Comparison of ENCODE assay signal across 9 mouse cellular contexts in the genomic region with DNA sequence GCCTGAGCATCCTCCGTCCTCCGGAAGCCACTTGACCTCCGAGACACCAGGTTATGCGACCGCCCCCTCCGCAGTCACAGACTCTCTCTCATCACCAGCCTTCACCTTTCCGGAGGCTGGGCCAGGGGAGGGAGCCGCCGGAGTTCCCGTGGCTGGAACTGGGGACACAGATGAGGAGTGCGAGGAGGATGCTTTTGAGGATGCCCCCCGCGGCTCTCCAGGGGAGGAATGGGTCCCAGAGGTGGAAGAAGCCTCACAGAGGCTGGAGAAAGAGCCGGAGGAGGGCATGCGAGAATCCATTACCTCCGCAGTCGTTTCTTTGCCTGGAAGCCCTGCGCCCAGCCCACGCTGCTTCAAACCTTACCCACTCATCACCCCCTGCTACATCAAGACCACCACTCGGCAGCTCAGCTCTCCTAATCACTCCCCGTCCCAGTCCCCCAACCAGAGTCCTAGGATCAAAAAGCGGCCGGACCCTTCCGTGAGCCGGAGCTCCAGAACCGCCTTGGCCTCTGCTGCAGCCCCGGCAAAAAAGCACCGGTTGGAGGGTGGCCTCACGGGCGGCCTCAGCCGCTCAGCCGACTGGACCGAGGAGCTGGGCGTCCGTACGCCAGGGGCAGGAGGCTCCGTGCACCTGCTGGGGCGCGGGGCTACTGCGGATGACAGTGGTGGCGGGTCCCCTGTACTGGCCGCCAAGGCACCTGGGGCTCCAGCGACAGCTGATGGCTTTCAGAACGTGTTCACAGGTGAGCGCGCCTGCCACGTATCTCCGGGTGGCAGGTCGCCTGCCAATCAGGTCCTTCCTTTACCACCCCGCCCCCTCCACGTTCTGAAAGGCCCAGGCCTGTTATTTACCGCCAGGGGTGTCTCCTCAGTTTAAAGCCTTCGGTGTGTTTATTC. TPM values are rescaled to one million over a fixed set of nuclear protein-coding genes. Genes with fewer than 3 reads are reported as not detected.
DNase-seq lines count a peak whose midpoint lies in the region; ATAC-seq and TF ChIP-seq lines count a peak whose summit lies in the region.
"Had no signal": no experiment of that assay in that cellular context is flagged by ENCODE, and none has a peak within 500 bp of the region (broad histone marks: within the 10 kb centered on the region; RNA-seq: fewer than 3 reads in every experiment).

No protein-coding gene starts in this region.

- no peaks in the 10 kb centered on the region for H3K9me3 ChIP-seq in forebrain, embryonic 13.5 days (replicated peaks)
- H3K9me3 ChIP-seq in intestine, embryonic 15.5 days, result no peaks in the 10 kb centered on the region
- no peaks in the 10 kb centered on the region for H3K9me3 ChIP-seq in limb, embryonic 12.5 days
- H3K9me3 ChIP-seq in neural tube, embryonic 12.5 days, result no peaks in the 10 kb centered on the region

- no peak overlapping the region; the same call in 1 of the 2 replicates for H3K4me3 ChIP-seq in heart, adult 2 months
- peak overlapping the region; percentile 81 for H3K4me3 ChIP-seq in forebrain, embryonic 13.5 days
- peak overlapping the region; percentile 48 for H3K4me3 ChIP-seq in intestine, embryonic 15.5 days (replicated peaks)
- peak overlapping the region; percentile 67 for H3K4me3 ChIP-seq in limb, embryonic 12.5 days (replicated peaks)
- H3K4me3 ChIP-seq in neural tube, embryonic 12.5 days, result peak overlapping the region; percentile 75

- DNase-seq in heart, adult 2 months, result peak; percentile 3 to 19
- DNase-seq in heart, adult 8-10 months (ENCODE audit: low spot score), result no peak
- DNase-seq in yolk sac, embryonic 10.5 days (ENCODE audit: low spot score), result peak; percentile 5

- peaks cover 7% of the 10 kb centered on the region for H3K27me3 ChIP-seq in heart, adult 2 months (ENCODE audit: control insufficient read depth, insufficient read depth, low read length)
- H3K27me3 ChIP-seq in forebrain, embryonic 13.5 days, result no peaks in the 10 kb centered on the region
- H3K27me3 ChIP-seq in intestine, embryonic 15.5 days (replicated peaks), result peaks cover 3% of the 10 kb centered on the region; the same call in 1 of the 2 replicates
- H3K27me3 ChIP-seq in limb, embryonic 12.5 days, result peaks cover 22% of the 10 kb centered on the region
- no peaks in the 10 kb centered on the region for H3K27me3 ChIP-seq in neural tube, embryonic 12.5 days (replicated peaks)
- H3K27me3 ChIP-seq: CH12.LX had no signal

- intact Hi-C loops in heart, adult 2 months (cut with DNase I), result no loop called here

- no peaks in the 10 kb centered on the region for H3K36me3 ChIP-seq in heart, adult 2 months (ENCODE audit: control insufficient read depth, insufficient read depth, low read length)
- no peaks in the 10 kb centered on the region for H3K36me3 ChIP-seq in forebrain, embryonic 13.5 days (ENCODE audit: poor library complexity, severe bottlenecking)
- H3K36me3 ChIP-seq in intestine, embryonic 15.5 days, result no peaks in the 10 kb centered on the region
- H3K36me3 ChIP-seq in limb, embryonic 12.5 days, result no peaks in the 10 kb centered on the region
- no peaks in the 10 kb centered on the region for H3K36me3 ChIP-seq in neural tube, embryonic 12.5 days

- no peaks in the 10 kb centered on the region for H3K79me2 ChIP-seq in heart, adult 2 months (replicated peaks; ENCODE audit: control insufficient read depth, insufficient read depth, low read length)

- H3K9ac ChIP-seq in heart, adult 2 months (ENCODE audit: low read depth, low read length), result no peak overlapping the region
- H3K9ac ChIP-seq in forebrain, embryonic 13.5 days, result peak overlapping the region; percentile 92
- peak overlapping the region; percentile 44 for H3K9ac ChIP-seq in intestine, embryonic 15.5 days
- H3K9ac ChIP-seq in limb, embryonic 12.5 days (replicated peaks), result peak overlapping the region; percentile 70
- peak overlapping the region; percentile 94 for H3K9ac ChIP-seq in neural tube, embryonic 12.5 days

- TF ChIP-seq POLR2A in heart, adult 2 months (IDR thresholded peaks at IDR 0.05; ENCODE audit: insufficient read depth, low read depth, low read length), result no peak

- H3K27ac ChIP-seq in heart, adult 2 months, result no peak overlapping the region
- peak overlapping the region; percentile 87 for H3K27ac ChIP-seq in forebrain, embryonic 13.5 days
- no peak overlapping the region for H3K27ac ChIP-seq in intestine, embryonic 15.5 days
- H3K27ac ChIP-seq in limb, embryonic 12.5 days, result no peak overlapping the region
- peak overlapping the region; percentile 83 for H3K27ac ChIP-seq in neural tube, embryonic 12.5 days

- ATAC-seq in cerebellum, adult (ENCODE audit: insufficient number of reproducible peaks, low FRiP score, low TSS enrichment), result peak; percentile 74
- peak; percentile 56 for ATAC-seq in forebrain, embryonic 13.5 days
- ATAC-seq in intestine, embryonic 15.5 days, result peak; percentile 73
- ATAC-seq in limb, embryonic 12.5 days (ENCODE audit: insufficient number of reproducible peaks, insufficient read depth, low FRiP score, low TSS enrichment, low read depth), result 0 out of 2 replicates have a peak, but pooled peaks have one; percentile 12
- peak; percentile 14 for ATAC-seq in neural tube, embryonic 12.5 days (ENCODE audit: low FRiP score, low read depth)

- no peak for TF ChIP-seq CTCF in heart, adult 2 months (IDR thresholded peaks at IDR 0.05)

- WGBS in heart, adult 2 months, result 3% methylated on average over 53 of the region's 53 CpGs
- under 1% methylated on average over 53 of the region's 53 CpGs for WGBS in forebrain, embryonic 13.5 days
- under 1% methylated on average over 53 of the region's 53 CpGs for WGBS in intestine, embryonic 15.5 days
- under 1% methylated on average over 53 of the region's 53 CpGs for WGBS in limb, embryonic 12.5 days
- WGBS in neural tube, embryonic 12.5 days, result under 1% methylated on average over 52 of the region's 53 CpGs

- TF ChIP-seq EP300 in heart, adult 2 months (IDR thresholded peaks at IDR 0.05; ENCODE audit: insufficient read depth, low read depth, low read length), result no peak

- peak overlapping the region; percentile 97 for H3K4me2 ChIP-seq in forebrain, embryonic 13.5 days
- peak overlapping the region; percentile 88 for H3K4me2 ChIP-seq in intestine, embryonic 15.5 days (replicated peaks)
- H3K4me2 ChIP-seq in limb, embryonic 12.5 days, result peak overlapping the region; percentile 98
- H3K4me2 ChIP-seq in neural tube, embryonic 12.5 days (replicated peaks), result peak overlapping the region; percentile 97

- no peaks in the 10 kb centered on the region for H3K4me1 ChIP-seq in heart, adult 2 months (ENCODE audit: control insufficient read depth, insufficient read depth, low read length)
- peaks cover 48% of the 10 kb centered on the region for H3K4me1 ChIP-seq in forebrain, embryonic 13.5 days
- H3K4me1 ChIP-seq in intestine, embryonic 15.5 days (replicated peaks), result peaks cover 19% of the 10 kb centered on the region
- peaks cover 15% of the 10 kb centered on the region for H3K4me1 ChIP-seq in limb, embryonic 12.5 days (replicated peaks)
- H3K4me1 ChIP-seq in neural tube, embryonic 12.5 days, result peaks cover 54% of the 10 kb centered on the region

RNA-seq across cellular contexts. Expression of a gene that starts 1.5 kb away (rescaled TPM):
- total RNA-seq in heart, adult 2 months (2021), result under 1 TPM; 0.21 to 0.41 TPM
- polyA plus RNA-seq in heart, adult 2 months (2012; rRNA removed), result 0.03 and 0.06 TPM in 2 replicates
- 1 to 10 TPM in 1 of 4 experiments, under 1 TPM in 3; 0.12 to 1.0 (median 0.18) TPM for total RNA-seq in heart, adult 8-10 months (2022)
- 7.1 and 7.3 TPM in 2 replicates for polyA plus RNA-seq in forebrain, embryonic 13.5 days (2015; fragmentation: Nextera tagmentation; extraction: Ambion mirVana)
- polyA plus RNA-seq in intestine, embryonic 15.5 days (2015; fragmentation: Nextera tagmentation; extraction: Ambion mirVana), result 0.89 and 1.2 TPM in 2 replicates
- polyA plus RNA-seq in limb, embryonic 12.5 days (2016; fragmentation: Nextera tagmentation; extraction: Ambion mirVana), result 1.2 and 2.6 TPM in 2 replicates
- polyA plus RNA-seq in neural tube, embryonic 12.5 days (2016; fragmentation: Nextera tagmentation; extraction: Ambion mirVana), result 7.5 and 9.8 TPM in 2 replicates

Comparison
In these comparisons a context has a peak if more than half of its experiments do, and no peak if none do; other contexts are left out.
1. H3K27ac ChIP-seq: peak in forebrain, embryonic 13.5 days (single experiment) and neural tube, embryonic 12.5 days (single experiment); none in heart, adult 2 months (single experiment), intestine, embryonic 15.5 days (single experiment) and limb, embryonic 12.5 days (single experiment).
2. ATAC-seq: peak in every context shown above with its lines; median percentile 74 in cerebellum, adult; 73 in intestine, embryonic 15.5 days; 56 in forebrain, embryonic 13.5 days; 14 in neural tube, embryonic 12.5 days; 12 in limb, embryonic 12.5 days.
3. Peak in every context shown above with its lines, with median percentiles within 50 percentile points of each other: H3K4me2 ChIP-seq.